Mouse (Mus musculus) neural tube, embryonic 12.5 days (tissue): Measurements from ENCODE around the gene Aga. TPM values are rescaled to one million over a fixed set of nuclear protein-coding genes. Genes with fewer than 3 reads are reported as not detected.
"Not testable (repeated sequence)": the region's sequence is repeated elsewhere in the genome, so short reads cannot be mapped to it uniquely, and the experiment has no call there.

Experiments
- ATAC-seq: fragments of 200-750 bp; cut with Nextera tagmentation; 2 replicates; pipeline ENCODE4 v1.8.0; 2017; ENCODE audit warnings: low read depth, mild to moderate bottlenecking, moderate TSS enrichment, moderate library complexity; ENCODE audit not compliant: low FRiP score
- H3K27ac ChIP-seq: fragments of 300-500 bp; sonication (generic); 2 replicates; pipeline ENCODE4 v1.5.1; 2016
- H3K27me3 ChIP-seq: fragments of 300-500 bp; sonication (generic); replicated peaks from 2 replicates; pipeline ENCODE4 v1.6.1; 2016; ENCODE audit warnings: mild to moderate bottlenecking
- H3K36me3 ChIP-seq: fragments of 300-500 bp; sonication (generic); 2 replicates; pipeline ENCODE4 v1.6.1; 2016; ENCODE audit warnings: mild to moderate bottlenecking
- H3K4me1 ChIP-seq: fragments of 300-500 bp; sonication (generic); 2 replicates; pipeline ENCODE4 v1.6.1; 2016
- H3K4me2 ChIP-seq: fragments of 300-500 bp; sonication (generic); replicated peaks from 2 replicates; pipeline ENCODE4 v1.6.1; 2016; ENCODE audit warnings: mild to moderate bottlenecking
- H3K4me3 ChIP-seq: fragments of 300-500 bp; sonication (generic); 2 replicates; pipeline ENCODE4 v1.5.1; 2016
- H3K9ac ChIP-seq: fragments of 300-500 bp; sonication (generic); 2 replicates; pipeline ENCODE4 v1.6.1; 2016; ENCODE audit warnings: mild to moderate bottlenecking
- H3K9me3 ChIP-seq: fragments of 300-500 bp; sonication (generic); 2 replicates; pipeline ENCODE4 v1.6.1; 2016; ENCODE audit warnings: mild to moderate bottlenecking
- WGBS: fragments of 180-500 bp; shearing (Covaris S2); methylation state at CpG from one replicate; pipeline ENCODE4 v1.1.7; 2016; 5-methylcytosine and 5-hydroxymethylcytosine counted together
- polyA plus RNA-seq: library from polyadenylated mRNA; unstranded; fragments of >200 nt; fragmentation: Nextera tagmentation; extraction: Ambion mirVana; gene quantifications from 2 replicates; pipeline ENCODE4 v1.2.1, GENCODE M21; 2016

The Aga gene
- 16.6 and 17.6 TPM in 2 replicates for polyA plus RNA-seq

GRCm38 (mm10) chr8:53511551-53512127, at the start of gene Aga:
Gene Aga (plus strand): TSS chr8:53511727.
- Histone ChIP-seq H3K27ac (no peak within 1 kb of the TSS), H3K9me3 (no peaks in the 10 kb centered on the region), H3K27me3 (no peaks in the 10 kb centered on the region), H3K9ac (peak within 1 kb of the TSS; percentile 65), H3K4me2 (peak within 1 kb of the TSS; percentile 66), H3K4me3 (peak within 1 kb of the TSS; percentile 46), H3K36me3 (no peaks in the 10 kb centered on the region), H3K4me1 (no peaks in the 10 kb centered on the region)
- 1% methylated on average over 24 of the region's 24 CpGs for WGBS
- peak; percentile 98 for ATAC-seq

GRCm38 (mm10) chr8:53489063-53489462, 22.5 kb upstream of the Aga start:
- WGBS, result 64% methylated on average over 2 of the region's 2 CpGs
- no peak for ATAC-seq
- H3K36me3 ChIP-seq, result no peaks in the 10 kb centered on the region
- H3K9ac ChIP-seq, result no peak overlapping the region
- H3K27ac ChIP-seq, result no peak overlapping the region
- H3K27me3 ChIP-seq, result no peaks in the 10 kb centered on the region
- H3K4me2 ChIP-seq, result no peak overlapping the region
- no peaks in the 10 kb centered on the region for H3K4me1 ChIP-seq
- H3K4me3 ChIP-seq, result no peak overlapping the region
- H3K9me3 ChIP-seq, result no peaks in the 10 kb centered on the region

- H3K9ac ChIP-seq, result no peak overlapping the region
- H3K36me3 ChIP-seq, result no peaks in the 10 kb centered on the region
- no peak overlapping the region for H3K4me2 ChIP-seq
- H3K4me3 ChIP-seq, result no peak overlapping the region
- H3K27me3 ChIP-seq, result no peaks in the 10 kb centered on the region
- no peak for ATAC-seq
- no peaks in the 10 kb centered on the region for H3K9me3 ChIP-seq
- H3K4me1 ChIP-seq, result no peaks in the 10 kb centered on the region
- 78% methylated on average over 1 of the region's 1 CpGs for WGBS
- no peak overlapping the region for H3K27ac ChIP-seq
These were observed 15.3 kb upstream of the Aga start for GRCm38 (mm10) chr8:53496216-53496615.

GRCm38 (mm10) chr8:53496885-53497326, 14.6 kb upstream of the Aga start:
- H3K27ac ChIP-seq, result no peak overlapping the region
- H3K4me3 ChIP-seq, result no peak overlapping the region
- no peak overlapping the region for H3K4me2 ChIP-seq
- H3K4me1 ChIP-seq, result no peaks in the 10 kb centered on the region
- no peaks in the 10 kb centered on the region for H3K27me3 ChIP-seq
- H3K36me3 ChIP-seq, result no peaks in the 10 kb centered on the region
- WGBS, result 59% methylated on average over 3 of the region's 3 CpGs
- no peaks in the 10 kb centered on the region for H3K9me3 ChIP-seq
- no peak for ATAC-seq
- no peak overlapping the region for H3K9ac ChIP-seq

GRCm38 (mm10) chr8:53538049-53538448, 26.5 kb downstream of the Aga start:
- H3K4me2 ChIP-seq, H3K27me3 ChIP-seq, ATAC-seq, H3K4me3 ChIP-seq, H3K36me3 ChIP-seq, H3K9ac ChIP-seq, H3K9me3 ChIP-seq, H3K27ac ChIP-seq, H3K4me1 ChIP-seq: not testable (repeated sequence)
- 65% methylated on average over 3 of the region's 3 CpGs for WGBS

GRCm38 (mm10) chr8:53539585-53539984, 28.1 kb downstream of the Aga start:
- no peak overlapping the region for H3K9ac ChIP-seq
- no peak for ATAC-seq
- H3K9me3 ChIP-seq, result no peaks in the 10 kb centered on the region
- H3K4me3 ChIP-seq, result no peak overlapping the region
- H3K36me3 ChIP-seq, result no peaks in the 10 kb centered on the region
- WGBS, result 81% methylated on average over 2 of the region's 2 CpGs
- no peaks in the 10 kb centered on the region for H3K4me1 ChIP-seq
- no peak overlapping the region for H3K27ac ChIP-seq
- H3K27me3 ChIP-seq, result no peaks in the 10 kb centered on the region
- H3K4me2 ChIP-seq, result no peak overlapping the region

- Histone ChIP-seq H3K27ac (no peak overlapping the region), H3K36me3 (no peaks in the 10 kb centered on the region), H3K27me3 (no peaks in the 10 kb centered on the region), H3K9ac (no peak overlapping the region), H3K4me1 (no peaks in the 10 kb centered on the region), H3K4me3 (no peak overlapping the region), H3K9me3 (no peaks in the 10 kb centered on the region), H3K4me2 (no peak overlapping the region)
- no peak for ATAC-seq
- WGBS, result 61% methylated on average over 10 of the region's 10 CpGs
These were observed 51.0 kb downstream of the Aga start for GRCm38 (mm10) chr8:53562441-53563040.

- WGBS, result 85% methylated on average over 6 of the region's 6 CpGs
- H3K9ac ChIP-seq, result no peak overlapping the region
- ATAC-seq, result no peak
- no peaks in the 10 kb centered on the region for H3K36me3 ChIP-seq
- no peaks in the 10 kb centered on the region for H3K4me1 ChIP-seq
- H3K27ac ChIP-seq, result no peak overlapping the region
- H3K4me2 ChIP-seq, result no peak overlapping the region
- H3K27me3 ChIP-seq, result no peaks in the 10 kb centered on the region
- no peak overlapping the region for H3K4me3 ChIP-seq
- H3K9me3 ChIP-seq, result no peaks in the 10 kb centered on the region
These were observed 54.7 kb downstream of the Aga start for GRCm38 (mm10) chr8:53566223-53566622.

Other genes with a start within 250 kb of the Aga start
- 19.5 and 22.0 TPM in 2 replicates for gene Neil3, start 127.3 kb downstream of the Aga start, polyA plus RNA-seq